Mouse (Mus musculus): ENCODE data around the gene Atg4a.

GRCm38 (mm10) chrX:141157626-141158025, 200.9 kb downstream of the Atg4a start:
- TF ChIP-seq CTCF (IDR thresholded peaks at IDR 0.05; ENCODE audit: extremely low read depth, insufficient read depth, low read length) (no peak), POLR2A (IDR thresholded peaks at IDR 0.05; ENCODE audit: extremely low read depth, insufficient read depth, low read length) (no peak)
